Mouse (Mus musculus): ENCODE measurements at regions not wholly inside any gene's neighbourhood (a gene's known extent, or its start where the extent isn't known, plus 50 kb on each side); places are given as distances from the start of the nearest gene placed in this dataset.

DNA sequence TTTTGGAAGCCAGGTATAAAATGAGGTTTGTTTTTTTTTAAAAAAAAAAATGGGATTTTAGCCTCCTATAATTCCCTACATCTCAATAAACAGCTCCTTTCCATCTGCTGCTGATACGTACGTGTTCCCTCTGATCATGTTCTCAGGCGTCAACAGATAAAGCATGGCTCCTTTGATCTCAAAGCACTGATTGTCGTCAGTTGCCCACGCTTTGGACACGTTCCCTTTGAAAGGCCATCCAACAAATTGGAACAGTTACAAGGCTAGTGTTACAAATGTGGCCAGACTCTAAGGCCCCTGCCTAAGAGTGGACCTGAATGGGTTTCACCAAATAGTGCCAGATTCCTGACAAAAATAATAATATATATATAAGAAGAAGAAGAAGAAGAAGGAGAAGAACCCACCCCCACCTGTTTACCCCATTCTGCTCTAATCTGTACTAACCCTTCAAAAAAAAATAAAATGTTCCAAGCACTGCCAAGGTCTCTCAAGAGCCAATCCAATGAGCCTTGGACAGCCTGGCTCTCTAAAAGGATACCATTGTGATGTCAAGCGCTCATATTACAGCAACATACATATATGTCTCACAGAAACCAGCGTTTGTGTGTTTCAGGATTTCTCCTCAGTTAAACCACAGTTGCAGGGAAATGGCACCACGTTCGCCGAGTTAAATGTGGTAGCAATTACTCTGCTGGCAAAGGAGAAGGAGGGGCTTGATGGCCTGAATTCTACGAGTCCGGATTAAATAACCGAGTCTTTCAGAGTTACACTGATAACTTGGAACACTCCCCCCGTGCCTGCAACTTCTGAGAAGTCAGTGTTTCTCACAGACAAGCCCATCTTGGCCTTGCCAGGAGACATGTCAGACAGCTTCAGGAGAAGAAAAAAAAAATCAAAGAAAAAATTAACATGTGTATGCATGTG lies 460.2 kb downstream of the Ate1 start:
- no peaks in the 10 kb centered on the region for H3K9me3 ChIP-seq (ENCODE audit: control insufficient read depth, low read length)
- no peak overlapping the region for H3K4me2 ChIP-seq (ENCODE audit: low read depth)
- no peak overlapping the region for H3K4me3 ChIP-seq (ENCODE audit: insufficient read depth in 1 of 2, low read depth in 2 of 2, low read length in 2 of 2)
- no peaks in the 10 kb centered on the region; a peak in 1 of 4 replicates for H3K4me1 ChIP-seq (replicated peaks; ENCODE audit: control insufficient read depth in 2 of 2, insufficient read depth in 2 of 2, low read length in 1 of 2)
- no peak overlapping the region for H3K27ac ChIP-seq
- WGBS (ENCODE audit: insufficient replicate concordance) = 64% methylated on average over 15 of the region's 15 CpGs
- no peaks in the 10 kb centered on the region for H3K36me3 ChIP-seq (replicated peaks; ENCODE audit: control insufficient read depth, insufficient read depth, low read depth)
- ATAC-seq (ENCODE audit: insufficient read depth) (no peak), DNase-seq (ENCODE audit: low read depth in 3 of 3, low spot score in 3 of 3) (no peak)
- no peak overlapping the region for H3K9ac ChIP-seq (replicated peaks)
- no peak for TF ChIP-seq EP300 (IDR thresholded peaks at IDR 0.05; ENCODE audit: low read depth)
- TF ChIP-seq CTCF (IDR thresholded peaks at IDR 0.05; ENCODE audit: low read depth) = no peak
- H3K27me3 ChIP-seq (ENCODE audit: control insufficient read depth, insufficient read depth, low read length) = no peaks in the 10 kb centered on the region

- DNase-seq (ENCODE audit: low read depth in 3 of 3, low spot score in 3 of 3) (no peak), ATAC-seq (ENCODE audit: insufficient read depth) (no peak)
- no peaks in the 10 kb centered on the region for H3K36me3 ChIP-seq (replicated peaks; ENCODE audit: control insufficient read depth, insufficient read depth, low read depth)
- TF ChIP-seq EP300 (IDR thresholded peaks at IDR 0.05; ENCODE audit: low read depth) = no peak
- H3K27ac ChIP-seq = no peak overlapping the region
- 53% methylated on average over 7 of the region's 7 CpGs for WGBS (ENCODE audit: insufficient replicate concordance)
- no peaks in the 10 kb centered on the region for H3K27me3 ChIP-seq (ENCODE audit: control insufficient read depth, insufficient read depth, low read length)
- no peaks in the 10 kb centered on the region for H3K9me3 ChIP-seq (ENCODE audit: control insufficient read depth, low read length)
- no peak overlapping the region for H3K9ac ChIP-seq (replicated peaks)
- no peak overlapping the region for H3K4me2 ChIP-seq (ENCODE audit: low read depth)
- H3K4me1 ChIP-seq (replicated peaks; ENCODE audit: control insufficient read depth in 2 of 2, insufficient read depth in 2 of 2, low read length in 1 of 2) = no peaks in the 10 kb centered on the region
- H3K4me3 ChIP-seq (ENCODE audit: insufficient read depth in 1 of 2, low read depth in 2 of 2, low read length in 2 of 2) = no peak overlapping the region
Measured at GRCm38 (mm10) chr7:130064500-130064899, 455.7 kb downstream of the Ate1 start.

GRCm38 (mm10) chr7:130068316-130068715 lies 451.9 kb downstream of the Ate1 start:
- DNase-seq (ENCODE audit: low read depth in 3 of 3, low spot score in 3 of 3) (no peak), ATAC-seq (ENCODE audit: insufficient read depth) (no peak)
- no peaks in the 10 kb centered on the region for H3K9me3 ChIP-seq (ENCODE audit: control insufficient read depth, low read length)
- no peaks in the 10 kb centered on the region for H3K27me3 ChIP-seq (ENCODE audit: control insufficient read depth, insufficient read depth, low read length)
- no peak overlapping the region for H3K4me2 ChIP-seq (ENCODE audit: low read depth)
- TF ChIP-seq EP300 (IDR thresholded peaks at IDR 0.05; ENCODE audit: low read depth) = no peak
- TF ChIP-seq CTCF (IDR thresholded peaks at IDR 0.05; ENCODE audit: low read depth) = no peak
- no peaks in the 10 kb centered on the region for H3K4me1 ChIP-seq (replicated peaks; ENCODE audit: control insufficient read depth in 2 of 2, insufficient read depth in 2 of 2, low read length in 1 of 2)
- H3K36me3 ChIP-seq (replicated peaks; ENCODE audit: control insufficient read depth, insufficient read depth, low read depth) = no peaks in the 10 kb centered on the region
- 39% methylated on average over 3 of the region's 3 CpGs for WGBS (ENCODE audit: insufficient replicate concordance)
- H3K9ac ChIP-seq (replicated peaks) = no peak overlapping the region
- no peak overlapping the region for H3K4me3 ChIP-seq (ENCODE audit: insufficient read depth in 1 of 2, low read depth in 2 of 2, low read length in 2 of 2)
- no peak overlapping the region for H3K27ac ChIP-seq

- Histone ChIP-seq H3K4me2 (ENCODE audit: low read depth) (peak overlapping the region; percentile 38), H3K27ac (no peak overlapping the region), H3K27me3 (ENCODE audit: control insufficient read depth, insufficient read depth, low read length) (no peaks in the 10 kb centered on the region), H3K36me3 (replicated peaks; ENCODE audit: control insufficient read depth, insufficient read depth, low read depth) (no peaks in the 10 kb centered on the region), H3K9me3 (ENCODE audit: control insufficient read depth, low read length) (no peaks in the 10 kb centered on the region), H3K9ac (replicated peaks) (no peak overlapping the region), H3K4me1 (replicated peaks; ENCODE audit: control insufficient read depth in 2 of 2, insufficient read depth in 2 of 2, low read length in 1 of 2) (no peaks in the 10 kb centered on the region), H3K4me3 (ENCODE audit: insufficient read depth in 1 of 2, low read depth in 2 of 2, low read length in 2 of 2) (no peak overlapping the region)
- DNase-seq (ENCODE audit: low read depth in 3 of 3, low spot score in 3 of 3) = no peak
- WGBS (ENCODE audit: insufficient replicate concordance) = 56% methylated on average over 11 of the region's 11 CpGs
- TF ChIP-seq EP300 (IDR thresholded peaks at IDR 0.05; ENCODE audit: low read depth) (no peak), CTCF (IDR thresholded peaks at IDR 0.05; ENCODE audit: low read depth) (no peak)
- no peak for ATAC-seq (ENCODE audit: insufficient read depth)
Measured at GRCm38 (mm10) chr7:130073388-130073787, 446.8 kb downstream of the Ate1 start.

- Histone ChIP-seq H3K27me3 (ENCODE audit: control insufficient read depth, insufficient read depth, low read length) (no peaks in the 10 kb centered on the region), H3K36me3 (replicated peaks; ENCODE audit: control insufficient read depth, insufficient read depth, low read depth) (no peaks in the 10 kb centered on the region), H3K4me2 (ENCODE audit: low read depth) (peak overlapping the region; percentile 38), H3K9ac (replicated peaks) (no peak overlapping the region), H3K27ac (no peak overlapping the region), H3K9me3 (ENCODE audit: control insufficient read depth, low read length) (no peaks in the 10 kb centered on the region), H3K4me1 (replicated peaks; ENCODE audit: control insufficient read depth in 2 of 2, insufficient read depth in 2 of 2, low read length in 1 of 2) (no peaks in the 10 kb centered on the region), H3K4me3 (ENCODE audit: insufficient read depth in 1 of 2, low read depth in 2 of 2, low read length in 2 of 2) (no peak overlapping the region)
- WGBS (ENCODE audit: insufficient replicate concordance) = 33% methylated on average over 27 of the region's 27 CpGs
- DNase-seq (ENCODE audit: low read depth in 3 of 3, low spot score in 3 of 3) = peak in 1 of 3 experiments; percentile 9
- ATAC-seq (ENCODE audit: insufficient read depth) = no peak
- no peak; the same call in 1 of the 2 replicates for TF ChIP-seq CTCF (IDR thresholded peaks at IDR 0.05; ENCODE audit: low read depth)
- no peak for TF ChIP-seq EP300 (IDR thresholded peaks at IDR 0.05; ENCODE audit: low read depth)
Measured at GRCm38 (mm10) chr7:130073890-130074819, 446.0 kb downstream of the Ate1 start.
